Mouse (Mus musculus) heart, postnatal 0 days (tissue): ENCODE data around the gene Grn. TPM values are rescaled to one million over a fixed set of nuclear protein-coding genes. Genes with fewer than 3 reads are reported as not detected.

Experiments
- ATAC-seq: fragments of 200-750 bp; cut with Nextera tagmentation; 2 replicates; pipeline ENCODE4 v1.8.0; 2017; ENCODE audit warnings: low read depth, moderate number of reproducible peaks, moderate library complexity; ENCODE audit not compliant: insufficient read depth
- DNase-seq: peaks from one replicate; pipeline ENCODE4 v3.0.0-alpha.2; 2016; ENCODE audit warnings: low spot score
- H3K27ac ChIP-seq: fragments of 300-500 bp; sonication (generic); 2 replicates; pipeline ENCODE4 v1.5.1; 2014; ENCODE audit warnings: low read depth, mild to moderate bottlenecking
- H3K27me3 ChIP-seq: fragments of 300-500 bp; sonication (generic); 2 replicates; pipeline ENCODE4 v1.6.1; 2014; ENCODE audit warnings: low read length, mixed read lengths; ENCODE audit not compliant: control insufficient read depth, insufficient read depth
- H3K36me3 ChIP-seq: fragments of 300-500 bp; sonication (generic); replicated peaks from 2 replicates; pipeline ENCODE4 v1.6.1; 2014; ENCODE audit warnings: low read length, mixed read lengths; ENCODE audit not compliant: control insufficient read depth, insufficient read depth
- H3K4me1 ChIP-seq: fragments of 300-500 bp; sonication (generic); 2 replicates; pipeline ENCODE4 v1.6.1; 2014; ENCODE audit warnings: antibody characterized with exemption; ENCODE audit not compliant: control insufficient read depth, insufficient read depth
- H3K4me2 ChIP-seq: fragments of 300-500 bp; sonication (generic); 2 replicates; pipeline ENCODE4 v1.6.1; 2014; ENCODE audit warnings: low read depth, mild to moderate bottlenecking, low read length, moderate library complexity
- H3K4me3 ChIP-seq: fragments of 300-500 bp; sonication (generic); 2 replicates; pipeline ENCODE4 v1.5.1; 2014; ENCODE audit warnings: low read depth, low read length
- H3K9ac ChIP-seq: fragments of 300-500 bp; sonication (generic); replicated peaks from 2 replicates; pipeline ENCODE4 v1.6.1; 2014; ENCODE audit warnings: low read depth, low read length, mixed read lengths
- H3K9me3 ChIP-seq: fragments of 300-500 bp; sonication (generic); replicated peaks from 2 replicates; pipeline ENCODE4 v1.6.1; 2016; ENCODE audit warnings: low read length; ENCODE audit not compliant: control insufficient read depth
- CTCF ChIP-seq: IDR thresholded peaks from 2 replicates; pipeline ENCODE4 v1.5.1; 2016; ENCODE audit warnings: antibody characterized with exemption, control low read depth, low read depth
- EP300 ChIP-seq: IDR thresholded peaks from 2 replicates; pipeline ENCODE4 v1.6.1; 2016; ENCODE audit warnings: antibody characterized with exemption, low read depth
- WGBS: fragments of 180-500 bp; shearing (Covaris S2); extraction: QIAGEN DNeasy Blood & Tissue Kit; methylation state at CpG from one replicate; pipeline ENCODE4 v1.1.7; 2014; 5-methylcytosine and 5-hydroxymethylcytosine counted together
- polyA plus RNA-seq: library from polyadenylated mRNA; unstranded; fragments of >200 nt; fragmentation: Nextera tagmentation; extraction: Ambion mirVana; gene quantifications from 2 replicates; pipeline ENCODE4 v1.2.1, GENCODE M21; 2015
- total RNA-seq: library from RNA; depleted of rRNA; stranded (reverse); fragments of >200 nt; gene quantifications from 2 replicates; pipeline ENCODE4 v1.2.3, GENCODE M21; 2014; ENCODE audit warnings: low replicate concordance

Grn gene
- total and polyA plus RNA-seq, 2 experiments from 2014 or later = 134 to 176 TPM

GRCm38 (mm10) chr11:102453131-102453530, 23.0 kb downstream of the Grn start:
- Histone ChIP-seq H3K27me3 (0 out of 2 replicates have a peak, but pooled peaks cover 6% of the 10 kb centered on the region), H3K9ac (no peak overlapping the region), H3K4me1 (peaks cover 13% of the 10 kb centered on the region), H3K4me2 (no peak overlapping the region), H3K36me3 (no peaks in the 10 kb centered on the region), H3K9me3 (no peaks in the 10 kb centered on the region), H3K4me3 (no peak overlapping the region), H3K27ac (no peak overlapping the region)
- DNase-seq = no peak
- 34% methylated on average over 10 of the region's 10 CpGs for WGBS
- no peak for ATAC-seq
- TF ChIP-seq EP300 (no peak), CTCF (no peak)

- peak; percentile 89 for ATAC-seq
- under 1% methylated on average over 40 of the region's 40 CpGs for WGBS
- H3K9ac ChIP-seq = peak overlapping the region; percentile 56; the same call in 1 of the 2 replicates
- peaks cover 7% of the 10 kb centered on the region; the same call in 1 of the 2 replicates for H3K4me1 ChIP-seq
- H3K27me3 ChIP-seq = no peaks in the 10 kb centered on the region
- H3K4me2 ChIP-seq = peak overlapping the region; percentile 92
- peak; percentile 47 for TF ChIP-seq CTCF
- no peak for TF ChIP-seq EP300
- peak; percentile 68 for DNase-seq
- no peak overlapping the region for H3K27ac ChIP-seq
- H3K36me3 ChIP-seq = no peaks in the 10 kb centered on the region
- peak overlapping the region; percentile 54 for H3K4me3 ChIP-seq
- H3K9me3 ChIP-seq = no peaks in the 10 kb centered on the region
Observed at GRCm38 (mm10) chr11:102455740-102456396, 25.8 kb downstream of the Grn start.

- no peak for ATAC-seq
- Histone ChIP-seq H3K4me3 (no peak overlapping the region), H3K9me3 (no peaks in the 10 kb centered on the region), H3K9ac (no peak overlapping the region), H3K4me2 (no peak overlapping the region), H3K36me3 (no peaks in the 10 kb centered on the region), H3K4me1 (peaks cover 6% of the 10 kb centered on the region; the same call in 1 of the 2 replicates), H3K27me3 (no peaks in the 10 kb centered on the region), H3K27ac (no peak overlapping the region)
- TF ChIP-seq EP300 (no peak), CTCF (no peak)
- no peak for DNase-seq
- WGBS = 45% methylated on average over 16 of the region's 16 CpGs
Observed at GRCm38 (mm10) chr11:102460541-102460940, 30.4 kb downstream of the Grn start.

- Histone ChIP-seq H3K27ac (no peak overlapping the region), H3K9me3 (no peaks in the 10 kb centered on the region), H3K27me3 (no peaks in the 10 kb centered on the region), H3K4me2 (no peak overlapping the region), H3K9ac (no peak overlapping the region), H3K4me1 (peaks cover 8% of the 10 kb centered on the region; the same call in 1 of the 2 replicates), H3K4me3 (no peak overlapping the region), H3K36me3 (no peaks in the 10 kb centered on the region)
- ATAC-seq (no peak), DNase-seq (no peak)
- 71% methylated on average over 3 of the region's 3 CpGs for WGBS
- no peak for TF ChIP-seq CTCF
- TF ChIP-seq EP300 = no peak
Observed at GRCm38 (mm10) chr11:102461764-102462163, 31.6 kb downstream of the Grn start.

- 90% methylated on average over 6 of the region's 6 CpGs for WGBS
- Histone ChIP-seq H3K4me3 (no peak overlapping the region), H3K27me3 (no peaks in the 10 kb centered on the region), H3K36me3 (no peaks in the 10 kb centered on the region), H3K27ac (no peak overlapping the region), H3K4me1 (peaks cover 14% of the 10 kb centered on the region), H3K9ac (no peak overlapping the region), H3K9me3 (no peaks in the 10 kb centered on the region), H3K4me2 (no peak overlapping the region)
- no peak for ATAC-seq
- no peak for DNase-seq
- TF ChIP-seq CTCF (no peak), EP300 (no peak)
Observed at GRCm38 (mm10) chr11:102464901-102465300, 34.8 kb downstream of the Grn start.
